Mouse (Mus musculus) forebrain, embryonic 11.5 days (tissue): Measurements from ENCODE around the gene Loxl4. TPM values are rescaled to one million over a fixed set of nuclear protein-coding genes. Genes with fewer than 3 reads are reported as not detected.

Experiments used
- ATAC-seq: fragments of 200-750 bp; cut with Nextera tagmentation; replicated peaks from 2 replicates; pipeline ENCODE4 v1.8.0; 2017; ENCODE audit warnings: moderate TSS enrichment; ENCODE audit not compliant: low FRiP score
- DNase-seq: peaks from one replicate; pipeline ENCODE4 v3.0.0-alpha.2; 2017; ENCODE audit warnings: low spot score
- H3K27ac ChIP-seq: fragments of 300-500 bp; sonication (generic); 2 replicates; pipeline ENCODE4 v1.5.1; 2014; ENCODE audit warnings: low read depth, low read length
- H3K27me3 ChIP-seq: fragments of 300-500 bp; sonication (generic); 2 replicates; pipeline ENCODE4 v1.6.1; 2014; ENCODE audit warnings: mild to moderate bottlenecking, low read length, mixed read lengths; ENCODE audit not compliant: control insufficient read depth, insufficient read depth
- H3K36me3 ChIP-seq: fragments of 300-500 bp; sonication (generic); 2 replicates; pipeline ENCODE4 v1.6.1; 2014; ENCODE audit warnings: mild to moderate bottlenecking, low read length, moderate library complexity, mixed read lengths; ENCODE audit not compliant: control insufficient read depth, insufficient read depth
- H3K4me1 ChIP-seq: fragments of 300-500 bp; sonication (generic); replicated peaks from 2 replicates; pipeline ENCODE4 v1.6.1; 2014; ENCODE audit warnings: low read length, mixed read lengths; ENCODE audit not compliant: control insufficient read depth, insufficient read depth
- H3K4me2 ChIP-seq: fragments of 300-500 bp; sonication (generic); 2 replicates; pipeline ENCODE4 v1.6.1; 2014; ENCODE audit warnings: low read depth, mild to moderate bottlenecking, low read length, moderate library complexity, mixed read lengths; ENCODE audit not compliant: severe bottlenecking
- H3K4me3 ChIP-seq: fragments of 300-500 bp; sonication (generic); 2 replicates; pipeline ENCODE4 v1.5.1; 2014; ENCODE audit warnings: low read depth, low read length
- H3K9ac ChIP-seq: fragments of 300-500 bp; sonication (generic); 2 replicates; pipeline ENCODE4 v1.6.1; 2014; ENCODE audit warnings: low read length
- H3K9me3 ChIP-seq: fragments of 300-500 bp; sonication (generic); 2 replicates; pipeline ENCODE4 v1.6.1; 2016; ENCODE audit warnings: low read length, mixed read lengths; ENCODE audit not compliant: control insufficient read depth
- WGBS: fragments of 180-500 bp; shearing (Covaris S2); extraction: QIAGEN DNeasy Blood & Tissue Kit; methylation state at CpG from one replicate; pipeline ENCODE4 v1.1.7; 2014; 5-methylcytosine and 5-hydroxymethylcytosine counted together
- polyA plus RNA-seq: library from polyadenylated mRNA; unstranded; fragments of >200 nt; fragmentation: Nextera tagmentation; extraction: Ambion mirVana; gene quantifications from 2 replicates; pipeline ENCODE4 v1.2.1, GENCODE M21; 2014

Gene Loxl4
- polyA plus RNA-seq, 1 experiment from 2014 or later = 0.20 TPM

DNA sequence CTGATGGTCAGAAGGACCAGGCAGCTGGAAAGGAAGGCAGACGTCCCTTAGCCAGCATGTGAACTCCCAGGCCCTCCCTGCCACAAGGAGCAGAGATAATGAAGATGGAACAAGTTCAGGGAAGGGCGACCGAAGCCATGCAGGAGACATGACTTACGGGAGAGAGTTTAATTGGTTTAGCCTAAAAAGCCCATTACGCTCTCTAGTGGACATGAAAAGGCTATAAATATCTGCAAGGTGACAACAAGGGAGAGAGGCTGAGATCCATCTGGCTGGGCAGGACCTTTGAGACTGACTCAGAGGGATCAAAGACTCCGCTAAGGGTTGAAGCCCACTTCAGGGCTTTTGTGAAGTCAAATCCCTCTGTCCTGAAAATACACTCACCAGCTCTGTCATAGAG is 40.5 kb upstream of the Loxl4 start:
- peak; percentile 31 for DNase-seq
- Histone ChIP-seq H3K36me3 (no peaks in the 10 kb centered on the region), H3K4me1 (no peaks in the 10 kb centered on the region), H3K9ac (no peak overlapping the region), H3K4me2 (no peak overlapping the region), H3K4me3 (no peak overlapping the region), H3K27ac (no peak overlapping the region), H3K9me3 (no peaks in the 10 kb centered on the region), H3K27me3 (peaks cover 5% of the 10 kb centered on the region; the same call in 1 of the 2 replicates)
- WGBS = 27% methylated on average over 6 of the region's 6 CpGs
- no peak for ATAC-seq

DNA sequence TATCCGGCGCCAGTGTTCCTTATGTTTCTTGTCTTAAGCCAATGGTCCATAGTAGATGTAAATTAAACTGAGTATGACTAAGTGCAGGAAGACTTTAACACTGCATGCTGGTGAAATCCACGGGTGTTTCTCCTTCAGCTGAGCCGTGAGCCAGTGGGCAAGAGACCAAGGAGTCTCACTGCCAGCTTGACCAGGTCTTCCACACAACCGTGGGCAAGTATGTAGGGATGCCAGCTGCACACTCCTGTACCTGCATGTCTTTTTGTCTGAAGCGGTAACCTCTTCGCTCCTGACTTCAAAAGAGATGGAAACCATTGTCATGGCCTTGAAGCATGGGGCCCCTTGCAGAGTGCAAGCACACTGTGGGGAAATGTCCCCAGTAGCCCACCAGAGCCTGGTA is 39.8 kb upstream of the Loxl4 start:
- DNase-seq = peak; percentile 35
- ATAC-seq = no peak
- WGBS = 79% methylated on average over 7 of the region's 7 CpGs

GRCm38 (mm10) chr19:42640211-42640610 is 27.6 kb upstream of the Loxl4 start:
- Histone ChIP-seq H3K36me3 (no peaks in the 10 kb centered on the region), H3K9ac (no peak overlapping the region), H3K27me3 (no peaks in the 10 kb centered on the region), H3K9me3 (no peaks in the 10 kb centered on the region), H3K4me3 (no peak overlapping the region), H3K27ac (no peak overlapping the region), H3K4me1 (no peaks in the 10 kb centered on the region), H3K4me2 (no peak overlapping the region)
- WGBS = 85% methylated on average over 9 of the region's 9 CpGs
- DNase-seq (no peak), ATAC-seq (no peak)

More for the DNA sequence above, 39.8 kb upstream of the Loxl4 start:
- Histone ChIP-seq H3K9ac (no peak overlapping the region), H3K36me3 (no peaks in the 10 kb centered on the region), H3K9me3 (no peaks in the 10 kb centered on the region), H3K4me1 (no peaks in the 10 kb centered on the region), H3K27ac (no peak overlapping the region), H3K27me3 (peaks cover 5% of the 10 kb centered on the region; the same call in 1 of the 2 replicates), H3K4me3 (no peak overlapping the region), H3K4me2 (no peak overlapping the region)

- Histone ChIP-seq H3K4me1 (no peaks in the 10 kb centered on the region), H3K36me3 (no peaks in the 10 kb centered on the region), H3K4me3 (no peak overlapping the region), H3K9ac (no peak overlapping the region), H3K27me3 (no peaks in the 10 kb centered on the region), H3K27ac (no peak overlapping the region), H3K9me3 (no peaks in the 10 kb centered on the region), H3K4me2 (no peak overlapping the region)
- 81% methylated on average over 8 of the region's 8 CpGs for WGBS
- ATAC-seq (no peak), DNase-seq (peak; percentile 18)
Observed at GRCm38 (mm10) chr19:42639544-42639943, 26.9 kb upstream of the Loxl4 start.

- no peak overlapping the region for H3K9ac ChIP-seq
- no peak overlapping the region for H3K4me3 ChIP-seq
- no peak overlapping the region for H3K27ac ChIP-seq
- H3K36me3 ChIP-seq = no peaks in the 10 kb centered on the region
- H3K27me3 ChIP-seq = no peaks in the 10 kb centered on the region
- peak; percentile 48 for DNase-seq
- H3K4me1 ChIP-seq = no peaks in the 10 kb centered on the region
- ATAC-seq = no peak
- 62% methylated on average over 8 of the region's 8 CpGs for WGBS
- no peaks in the 10 kb centered on the region for H3K9me3 ChIP-seq
- H3K4me2 ChIP-seq = no peak overlapping the region
Observed at GRCm38 (mm10) chr19:42638604-42639481, 26.2 kb upstream of the Loxl4 start.

- Histone ChIP-seq H3K9me3 (no peaks in the 10 kb centered on the region), H3K4me3 (no peak overlapping the region), H3K27ac (no peak overlapping the region), H3K4me1 (peaks cover 1% of the 10 kb centered on the region; the same call in 1 of the 2 replicates), H3K27me3 (no peaks in the 10 kb centered on the region), H3K9ac (no peak overlapping the region), H3K36me3 (no peaks in the 10 kb centered on the region), H3K4me2 (no peak overlapping the region)
- 57% methylated on average over 11 of the region's 11 CpGs for WGBS
- peak; percentile 65 for DNase-seq
- no peak for ATAC-seq
Observed at GRCm38 (mm10) chr19:42636631-42637030, 24.0 kb upstream of the Loxl4 start.

DNA sequence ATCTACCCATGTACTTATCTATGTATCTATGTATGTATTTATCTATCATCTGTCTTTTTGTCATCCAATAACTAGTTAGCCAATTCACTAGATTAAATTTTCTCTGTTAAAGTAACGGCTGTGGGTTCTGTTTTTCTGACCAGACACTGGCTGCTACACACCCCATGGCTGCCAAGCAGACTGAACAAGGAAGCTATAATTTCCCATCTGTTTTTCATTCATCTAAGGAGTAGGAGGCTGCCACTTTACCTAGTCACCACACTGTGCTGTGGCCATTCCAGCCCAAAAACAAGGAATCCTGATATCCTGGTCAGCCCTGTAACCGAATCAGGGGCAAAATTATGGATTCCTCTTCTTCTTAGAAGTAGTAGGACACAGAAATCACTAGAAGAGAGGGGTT is 21.0 kb upstream of the Loxl4 start:
- DNase-seq (no peak), ATAC-seq (no peak)
- Histone ChIP-seq H3K4me2 (no peak overlapping the region), H3K9ac (no peak overlapping the region), H3K4me1 (peaks cover 5% of the 10 kb centered on the region; the same call in 1 of the 2 replicates), H3K9me3 (no peaks in the 10 kb centered on the region), H3K36me3 (no peaks in the 10 kb centered on the region), H3K4me3 (no peak overlapping the region), H3K27ac (no peak overlapping the region), H3K27me3 (no peaks in the 10 kb centered on the region)
- WGBS = 82% methylated on average over 2 of the region's 2 CpGs

DNA sequence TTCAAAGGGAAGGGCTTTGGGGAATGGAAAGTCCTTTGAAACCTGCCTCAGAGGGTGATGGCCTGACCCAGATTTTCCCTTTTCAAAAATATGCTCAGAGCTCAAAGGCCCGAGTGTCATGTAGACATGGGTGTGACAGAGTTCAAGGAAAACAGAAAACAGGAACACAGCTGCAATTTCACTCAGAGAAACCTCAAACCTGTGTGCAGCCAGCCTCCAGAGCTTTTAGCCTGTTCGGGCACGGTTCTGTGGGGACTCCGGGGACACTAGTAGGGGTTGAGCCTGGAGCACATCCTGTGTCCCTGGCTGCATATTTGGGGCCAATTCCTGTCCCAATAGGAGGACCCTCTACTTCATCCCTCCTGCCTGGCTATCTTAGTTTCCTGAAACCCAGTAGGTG is 19.7 kb upstream of the Loxl4 start:
- no peak overlapping the region for H3K27ac ChIP-seq
- no peaks in the 10 kb centered on the region for H3K27me3 ChIP-seq
- no peak overlapping the region for H3K4me3 ChIP-seq
- no peak for ATAC-seq
- no peak overlapping the region for H3K9ac ChIP-seq
- no peaks in the 10 kb centered on the region for H3K36me3 ChIP-seq
- peak; percentile 43 for DNase-seq
- H3K9me3 ChIP-seq = no peaks in the 10 kb centered on the region
- WGBS = 86% methylated on average over 4 of the region's 4 CpGs
- peaks cover 5% of the 10 kb centered on the region; the same call in 1 of the 2 replicates for H3K4me1 ChIP-seq
- H3K4me2 ChIP-seq = no peak overlapping the region

DNA sequence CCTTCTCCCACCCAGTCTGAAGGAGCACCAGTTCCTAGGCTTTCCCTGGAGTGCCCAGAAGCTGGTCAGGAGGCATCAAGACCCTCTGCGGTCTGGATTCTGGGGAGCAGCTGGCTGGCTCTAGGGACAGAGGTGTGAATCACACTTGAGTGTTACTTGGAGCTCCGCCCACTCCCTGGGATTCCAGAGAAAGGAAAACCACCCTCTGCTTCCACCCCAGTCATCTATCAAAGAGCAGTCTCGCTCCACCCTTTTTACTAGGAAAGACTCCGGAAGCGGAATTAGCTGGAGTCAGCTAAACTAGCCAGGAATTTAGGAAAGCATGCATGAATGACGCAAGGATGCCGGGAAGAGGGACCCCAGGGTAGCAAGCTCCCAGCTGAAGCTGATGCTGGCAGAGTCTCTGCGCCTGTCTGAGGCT is 18.9 kb upstream of the Loxl4 start:
- Histone ChIP-seq H3K4me1 (peaks cover 5% of the 10 kb centered on the region; the same call in 1 of the 2 replicates), H3K27ac (no peak overlapping the region), H3K27me3 (no peaks in the 10 kb centered on the region), H3K36me3 (no peaks in the 10 kb centered on the region), H3K9ac (no peak overlapping the region; the same call in 1 of the 2 replicates), H3K4me3 (no peak overlapping the region), H3K9me3 (no peaks in the 10 kb centered on the region), H3K4me2 (no peak overlapping the region)
- ATAC-seq = no peak
- peak; percentile 45 for DNase-seq
- WGBS = 40% methylated on average over 8 of the region's 8 CpGs
